Mouse (Mus musculus) thymus, postnatal 0 days (tissue): ENCODE data around the gene Nhej1. TPM values are rescaled to one million over a fixed set of nuclear protein-coding genes. Genes with fewer than 3 reads are reported as not detected.

Experiments used
- DNase-seq: peaks from one replicate; pipeline ENCODE4 v3.0.0-alpha.2; 2015; ENCODE audit warnings: low spot score
- polyA plus RNA-seq: library from polyadenylated mRNA; unstranded; fragments of >200 nt; fragmentation: Nextera tagmentation; extraction: Ambion mirVana; gene quantifications from 2 replicates; pipeline ENCODE4 v1.2.1, GENCODE M21; 2015

The Nhej1 gene
- 14.6 and 15.7 TPM in 2 replicates for polyA plus RNA-seq

DNA sequence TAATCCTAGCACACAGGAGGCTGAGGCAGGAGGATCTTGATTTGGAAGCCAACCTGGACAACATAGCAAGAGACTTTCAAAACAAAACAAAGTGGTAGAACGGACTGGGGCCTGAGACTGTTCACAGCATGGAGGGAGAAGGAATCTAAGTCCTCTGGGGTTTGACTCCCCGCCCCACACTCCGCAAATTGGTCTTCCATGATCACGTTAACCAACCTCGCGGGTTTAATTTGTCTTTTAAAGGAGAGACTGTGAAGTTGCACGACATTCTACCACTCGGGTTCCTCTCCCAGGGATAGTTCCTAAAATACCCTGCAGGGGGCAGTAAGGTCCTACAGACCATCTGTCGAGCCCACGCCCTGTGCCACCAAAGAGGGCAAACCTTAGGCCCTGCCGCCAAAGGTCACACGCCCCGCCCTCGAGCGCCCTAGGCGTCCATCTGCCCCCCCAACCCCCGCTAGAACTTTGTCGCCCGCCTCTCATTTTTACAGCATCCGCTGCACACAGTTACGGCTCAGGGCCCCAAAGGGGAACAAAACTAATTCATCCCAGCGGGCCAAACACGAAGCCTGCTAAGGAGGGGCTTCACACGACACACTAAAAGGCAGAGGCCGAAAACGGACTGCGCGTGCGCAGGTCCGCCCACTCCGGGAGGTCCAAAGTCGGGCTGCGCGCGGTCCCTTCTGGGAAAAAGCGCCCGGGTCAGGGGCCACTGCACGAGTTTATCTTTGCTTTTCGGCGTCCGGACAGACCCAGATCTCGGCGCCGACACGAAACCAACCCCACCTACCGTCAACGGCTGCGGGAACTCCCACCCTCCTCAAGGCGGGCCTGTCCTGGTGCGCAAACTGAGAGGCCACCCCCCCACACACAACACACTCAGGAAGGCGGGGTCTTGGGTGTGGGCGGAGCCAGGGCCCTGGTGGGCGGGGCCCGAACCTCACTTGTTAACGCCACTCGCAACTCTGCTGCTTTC is at the start of gene Nhej1:
Gene Nhej1, minus strand, starts transcription at position 855 of the 976 bp plus-strand sequence.
- DNase-seq: peak; percentile 98

DNA sequence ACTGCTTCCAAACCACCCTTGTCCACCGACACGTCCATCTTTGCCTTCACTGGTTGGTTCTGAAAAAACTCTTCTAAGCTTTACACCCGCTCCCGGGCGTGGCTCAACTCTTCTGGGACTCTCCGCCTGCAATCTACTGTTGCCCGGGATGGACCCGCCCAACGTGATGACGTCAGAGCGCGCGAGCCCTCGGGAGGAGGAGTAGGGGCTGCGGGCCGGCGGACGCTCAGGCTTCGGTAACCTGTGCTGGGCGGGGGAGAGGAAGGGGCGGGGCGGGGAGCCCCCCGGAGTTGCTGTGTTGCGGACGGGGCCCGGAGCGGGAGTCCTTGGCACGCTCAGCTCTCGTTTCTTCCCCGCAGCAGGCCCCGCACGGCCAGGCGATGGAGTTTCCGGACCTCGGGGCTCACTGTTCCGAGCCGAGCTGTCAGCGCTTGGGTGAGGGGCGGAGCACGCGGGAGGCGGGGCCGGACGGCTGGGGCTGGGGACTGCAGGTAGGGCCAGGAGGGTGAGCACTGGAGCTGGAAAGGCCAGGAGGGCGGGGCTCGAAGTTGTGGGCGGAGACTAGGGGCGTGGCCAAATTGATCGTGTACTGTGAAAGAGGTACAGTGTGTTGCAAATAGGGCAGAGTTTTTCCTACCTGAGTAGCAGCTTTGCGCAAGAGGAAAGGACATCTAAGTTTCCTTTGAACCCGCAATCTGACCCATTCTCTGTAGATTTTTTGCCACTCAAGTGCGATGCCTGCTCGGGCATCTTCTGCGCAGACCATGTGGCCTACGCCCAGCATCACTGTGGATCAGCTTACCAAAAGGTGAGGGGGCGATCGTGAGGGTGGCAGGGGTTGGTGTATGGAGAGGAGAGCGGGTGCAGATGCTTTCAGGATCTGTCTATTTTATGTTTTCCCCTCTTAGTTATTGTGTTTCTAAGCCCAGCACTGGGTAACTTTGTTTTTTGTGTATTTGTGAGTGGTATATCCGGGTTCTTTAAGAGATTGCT is 43.8 kb upstream of the Nhej1 start, which contains the start of gene Zfand2b:
Gene Zfand2b, plus strand, starts transcription at position 175 of the 993 bp plus-strand sequence.
- peak; percentile 95 for DNase-seq

DNA sequence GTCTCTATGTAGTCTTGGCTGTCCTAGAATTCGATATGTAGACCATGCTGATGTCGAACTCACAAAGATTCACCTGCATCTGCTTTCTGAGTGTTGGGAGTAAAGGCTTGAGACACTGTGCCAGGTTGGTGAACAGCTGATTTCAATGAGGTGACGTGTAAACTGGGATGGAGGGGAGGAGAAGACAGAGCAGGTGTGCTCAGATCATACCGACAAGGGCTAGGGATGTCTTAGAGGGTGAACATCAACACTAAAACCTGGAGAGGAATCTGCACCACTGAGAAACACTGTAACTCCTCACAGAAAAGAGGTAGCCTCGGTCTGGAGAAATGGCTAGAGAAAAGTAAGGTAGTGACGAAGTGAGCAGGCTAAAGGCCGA is 43.1 kb upstream of the Nhej1 start:
- DNase-seq: no peak

DNA sequence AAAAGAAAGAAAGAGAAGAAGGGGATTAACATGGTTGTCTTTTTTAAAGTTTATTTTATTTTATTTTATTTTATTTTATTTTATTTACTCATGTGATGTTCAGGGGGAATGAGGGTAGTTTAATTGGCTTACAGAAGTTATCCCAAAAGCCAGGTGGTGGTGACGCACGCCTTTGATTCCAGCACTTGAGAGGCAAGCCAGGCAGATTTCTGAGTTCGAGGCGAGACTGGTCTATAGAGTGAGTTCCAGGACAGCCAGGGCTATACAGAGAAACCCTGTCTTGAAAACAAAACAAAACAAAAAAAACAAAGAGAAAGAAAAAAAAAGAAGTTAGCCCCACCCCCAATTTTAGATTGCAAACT is 35.2 kb upstream of the Nhej1 start:
- no peak for DNase-seq

DNA sequence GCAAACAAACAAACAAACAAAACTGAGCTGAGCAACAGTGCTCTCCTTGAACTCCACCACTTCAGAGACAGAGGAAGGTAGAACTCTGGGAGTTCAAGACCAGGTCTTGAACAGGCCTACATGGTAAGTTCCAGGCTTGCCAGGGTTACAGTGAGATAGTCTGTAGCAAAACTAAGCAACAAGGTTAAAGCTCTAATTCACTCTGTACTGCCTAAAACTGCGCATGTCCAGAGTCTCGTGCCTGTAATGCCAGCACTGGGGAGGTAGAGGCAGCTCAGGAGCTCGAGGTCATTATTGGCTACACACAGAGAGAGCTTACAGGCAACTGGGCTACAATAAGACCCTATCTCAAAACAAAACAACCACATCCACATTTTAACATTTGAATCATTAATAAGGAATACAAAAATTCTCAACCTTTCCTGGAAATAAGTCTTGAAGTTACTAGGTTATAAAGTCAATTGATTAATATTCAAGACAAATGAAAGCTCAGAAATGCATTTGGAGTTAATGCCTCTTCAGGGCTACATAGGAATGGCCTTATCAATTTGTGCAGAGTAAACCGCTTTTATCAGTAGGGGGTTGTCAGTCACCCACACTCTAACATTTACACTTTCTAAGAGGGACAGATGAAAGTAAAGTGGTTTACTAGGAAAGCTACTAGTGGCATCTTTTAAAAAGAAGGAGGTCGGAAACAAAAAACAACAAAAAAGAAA is 34.7 kb upstream of the Nhej1 start:
- no peak for DNase-seq

DNA sequence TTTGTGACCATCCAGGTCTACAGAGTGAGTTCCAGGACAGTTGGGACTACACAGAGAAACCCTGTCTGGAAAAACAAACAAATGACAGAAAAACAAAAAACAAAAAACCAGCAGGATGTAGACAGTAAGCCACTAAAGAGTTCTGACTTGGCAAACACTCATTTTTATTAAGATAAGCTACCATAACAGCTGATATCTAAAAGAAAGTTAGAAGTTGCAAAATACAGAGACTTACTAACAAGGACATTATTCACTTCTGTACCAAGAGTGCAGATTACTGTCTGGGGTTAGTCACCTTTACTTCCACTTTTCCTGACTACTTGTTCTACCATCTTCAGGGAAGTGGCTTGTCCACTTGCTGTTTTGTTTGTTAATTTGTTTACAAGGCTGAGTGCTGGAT is 34.0 kb upstream of the Nhej1 start:
- DNase-seq: no peak

DNA sequence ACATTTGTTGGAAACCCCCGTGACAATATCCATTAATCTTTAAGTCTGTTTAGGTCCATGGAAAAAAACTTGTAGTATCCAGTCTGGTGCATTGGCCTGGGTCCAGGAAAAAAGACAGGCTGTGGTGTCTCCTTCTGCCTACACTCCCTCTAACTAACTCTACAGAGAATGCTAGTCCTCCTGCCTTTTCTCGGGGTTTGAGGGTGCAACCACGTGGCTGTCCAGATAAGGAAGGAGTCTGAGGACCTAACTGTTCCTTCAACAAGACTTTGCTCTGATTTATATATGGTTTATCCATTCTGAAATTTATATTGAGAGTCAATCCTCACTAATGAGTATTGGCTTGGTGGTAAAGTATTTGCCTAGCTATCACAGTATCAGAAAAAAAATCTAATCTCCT is 30.8 kb upstream of the Nhej1 start:
- no peak for DNase-seq

DNA sequence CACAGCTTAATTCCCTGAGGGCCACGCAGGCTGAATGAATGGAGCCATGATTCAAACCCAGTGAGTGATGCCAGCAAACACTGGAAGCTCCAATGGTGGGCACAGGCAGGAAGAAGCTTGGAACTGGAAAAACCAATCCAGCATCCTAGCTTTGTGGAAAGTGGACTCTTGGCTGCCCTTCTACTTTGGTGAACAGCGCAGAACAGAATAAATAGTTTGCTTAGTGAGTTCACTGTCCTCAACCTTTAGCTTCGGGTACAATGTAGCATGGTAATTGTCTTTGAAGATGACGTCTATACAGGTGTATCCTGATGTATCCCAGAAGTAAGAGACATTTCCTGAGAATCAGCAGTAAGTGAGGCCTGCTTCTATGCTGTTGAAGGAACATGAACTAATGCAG is 23.7 kb upstream of the Nhej1 start:
- DNase-seq: no peak

DNA sequence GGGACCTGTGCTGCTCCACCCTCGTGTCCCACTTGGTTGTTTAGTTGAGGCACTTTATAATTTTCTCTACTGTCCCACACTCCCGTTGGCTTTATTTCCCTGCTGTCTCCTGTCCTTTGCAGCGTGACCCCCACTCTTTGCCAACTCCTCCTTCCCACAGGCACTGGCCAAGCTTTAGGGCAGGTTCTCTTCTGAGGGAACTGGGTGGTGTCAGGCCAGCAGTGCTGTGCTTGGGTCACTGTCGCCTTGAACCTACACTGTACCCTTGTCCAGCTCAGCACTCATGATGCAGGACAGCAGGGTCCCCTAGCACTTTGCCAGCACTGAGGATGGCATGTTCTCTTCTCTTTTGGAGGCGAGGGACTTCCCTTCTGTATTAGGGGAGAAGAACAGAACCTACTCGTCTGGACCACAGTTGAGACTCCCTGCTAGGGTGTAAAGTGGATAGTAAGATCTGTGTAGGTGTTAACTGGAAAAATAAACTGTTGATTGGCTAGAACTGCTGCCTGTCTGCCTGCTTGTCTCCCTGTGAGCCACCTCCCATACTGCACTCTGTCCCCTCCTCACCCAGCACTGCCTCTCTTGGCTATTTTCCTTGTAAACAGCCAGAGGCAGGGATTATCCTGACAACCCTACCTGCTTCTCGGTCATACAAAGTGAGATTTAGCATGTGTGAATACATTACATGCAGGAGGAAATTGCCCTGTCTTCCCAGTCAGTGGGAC is 22.6 kb upstream of the Nhej1 start:
- DNase-seq: no peak

DNA sequence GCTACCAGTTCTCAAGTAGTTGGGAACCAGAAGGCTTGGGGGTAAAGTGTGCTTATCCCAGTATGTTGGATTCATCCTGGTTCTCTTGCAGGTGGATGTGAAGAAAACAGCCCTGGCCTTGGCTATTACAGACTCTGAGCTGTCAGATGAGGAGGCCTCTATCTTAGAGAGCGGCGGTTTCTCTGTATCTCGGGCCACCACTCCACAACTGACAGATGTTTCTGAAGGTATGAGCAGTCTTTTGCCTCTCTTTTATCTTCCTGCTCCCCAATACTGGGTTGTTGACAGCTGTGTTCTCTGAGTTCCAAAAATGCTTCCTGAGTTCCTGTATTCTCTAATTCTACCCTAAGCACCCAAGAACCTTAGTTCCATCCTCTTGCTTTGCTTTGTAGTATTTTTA is 20.6 kb upstream of the Nhej1 start:
- no peak for DNase-seq

DNA sequence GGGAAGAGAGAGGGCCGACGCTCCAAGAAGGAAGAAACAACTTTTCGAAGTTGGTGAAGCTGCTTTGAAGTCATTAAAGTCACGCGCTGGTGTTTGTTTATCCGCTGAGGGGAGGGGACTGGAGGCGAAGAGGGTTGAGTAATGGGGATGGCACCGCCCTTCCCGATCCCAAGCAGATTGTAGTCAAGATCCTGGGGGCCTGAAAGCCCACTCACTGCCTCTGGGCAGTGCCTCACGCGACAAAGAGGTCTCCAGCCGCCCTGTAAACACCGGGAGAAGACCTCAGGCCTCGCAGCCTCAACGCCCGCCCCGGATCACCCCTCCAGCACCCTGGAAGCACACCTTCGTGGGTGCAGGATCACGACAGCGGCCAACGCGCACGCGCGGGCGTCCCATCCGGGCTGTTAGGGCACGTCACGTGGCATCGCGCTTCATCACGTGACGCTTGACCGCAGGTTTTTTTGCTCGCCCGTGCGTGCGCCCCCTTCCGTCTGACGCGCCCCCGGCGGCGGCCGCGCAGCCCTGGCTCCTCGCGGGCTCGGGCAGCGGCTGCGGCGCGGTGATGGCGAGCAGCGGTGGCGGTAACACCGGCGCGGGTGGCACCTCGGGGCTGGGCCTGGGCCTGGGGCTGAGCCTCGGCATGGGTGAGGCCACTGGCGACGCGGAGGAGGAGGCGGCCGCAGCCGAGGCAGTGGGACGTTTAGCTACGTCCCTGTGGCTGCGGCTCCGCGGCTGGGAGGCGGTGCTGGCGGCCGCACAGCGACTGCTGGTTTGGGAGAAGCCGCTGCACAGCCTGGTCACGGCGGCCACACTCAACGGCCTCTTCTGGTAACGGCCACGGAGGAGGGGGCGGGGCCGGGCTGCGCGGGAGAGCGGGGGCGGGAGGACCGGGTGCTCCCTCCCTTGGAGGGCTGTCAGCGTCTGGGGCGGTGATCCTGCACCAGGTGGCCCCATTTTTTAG is 17.6 kb upstream of the Nhej1 start, which contains the start of the genes Cnppd1 and Retreg2:
Gene Cnppd1, minus strand, starts transcription at position 411 of the 961 bp plus-strand sequence.
Gene Retreg2, plus strand, starts transcription at position 478 of the 961 bp plus-strand sequence.
- peak; percentile 97 for DNase-seq

DNA sequence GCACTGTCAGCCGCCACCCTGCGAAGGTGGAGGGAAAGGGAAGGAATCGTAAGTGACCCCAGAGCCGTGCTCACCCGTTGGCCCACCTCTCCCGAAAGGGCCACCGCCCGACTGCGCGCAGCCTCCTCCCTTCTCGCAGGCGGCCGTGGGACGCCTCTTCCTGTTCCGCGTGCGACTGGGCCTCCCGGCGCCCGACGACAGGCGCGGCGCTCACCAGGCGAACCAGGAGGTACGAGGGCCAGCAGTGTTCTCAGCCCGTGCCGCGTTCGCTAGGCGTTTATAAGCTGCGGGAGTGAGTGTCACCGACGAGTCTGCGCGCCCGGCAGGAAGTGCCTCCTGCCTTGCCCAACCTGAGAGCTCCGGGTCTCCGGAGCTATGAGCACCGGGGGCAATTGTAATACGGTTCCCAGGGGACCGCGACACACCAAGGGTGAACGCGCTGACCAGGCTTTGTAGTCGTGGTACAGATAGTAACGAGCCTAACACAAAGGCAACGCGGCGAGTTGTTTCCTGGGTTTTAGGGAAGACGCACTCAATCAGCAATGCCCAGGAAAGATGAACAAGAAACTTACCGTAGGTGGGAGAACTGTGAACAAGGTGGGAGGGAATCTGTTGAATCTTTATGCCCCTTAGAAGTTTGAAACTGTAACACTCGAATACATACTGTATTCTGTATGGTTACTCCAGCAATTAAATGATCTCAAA is 16.6 kb upstream of the Nhej1 start:
- DNase-seq: peak; percentile 68

DNA sequence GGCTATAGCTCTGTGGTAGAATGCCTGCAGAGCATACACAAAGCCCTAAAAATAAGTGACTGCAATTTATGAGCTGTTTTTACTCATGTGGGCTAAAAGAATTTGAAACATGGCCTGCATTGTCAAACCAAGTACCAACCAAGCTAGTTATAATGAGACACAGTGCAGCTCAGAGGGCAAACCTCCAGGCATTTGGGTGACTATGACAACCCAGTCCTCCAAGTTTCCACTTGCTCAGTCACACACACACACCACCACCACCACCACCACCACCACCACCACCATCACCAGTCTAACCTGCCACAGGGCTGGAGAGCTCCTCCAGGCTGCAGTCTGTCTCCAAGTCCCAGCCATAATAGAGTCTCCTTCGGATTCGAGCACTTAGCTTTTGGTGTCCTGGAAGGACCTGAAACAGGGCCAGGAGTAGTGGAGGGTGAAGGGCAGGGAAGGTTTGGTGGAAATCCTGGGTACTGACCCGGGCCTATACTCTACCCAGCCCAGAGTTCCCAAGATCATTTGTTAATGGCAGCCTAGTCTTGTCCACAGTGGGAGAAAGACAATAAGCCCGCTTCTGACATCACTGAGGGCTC is 15.7 kb upstream of the Nhej1 start:
- no peak for DNase-seq

DNA sequence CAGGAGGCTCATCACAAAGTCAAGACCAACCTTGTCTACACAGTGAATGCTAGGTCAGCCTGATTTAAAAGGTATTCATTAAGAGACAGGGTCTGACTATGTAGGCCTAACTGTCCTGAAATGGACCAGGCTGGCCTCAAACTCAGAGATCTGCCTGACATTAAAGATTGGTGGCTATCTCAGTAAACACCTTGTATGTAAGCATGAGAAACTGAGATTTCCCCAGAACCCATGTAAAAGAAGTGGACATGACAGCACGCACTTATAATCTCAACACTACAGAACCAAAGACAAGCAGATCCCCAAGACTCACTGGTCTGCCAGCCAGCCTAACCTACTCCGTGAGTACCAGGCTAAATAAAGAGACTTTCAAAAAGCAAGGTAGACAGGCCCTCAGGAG is 13.4 kb upstream of the Nhej1 start:
- no peak for DNase-seq

DNA sequence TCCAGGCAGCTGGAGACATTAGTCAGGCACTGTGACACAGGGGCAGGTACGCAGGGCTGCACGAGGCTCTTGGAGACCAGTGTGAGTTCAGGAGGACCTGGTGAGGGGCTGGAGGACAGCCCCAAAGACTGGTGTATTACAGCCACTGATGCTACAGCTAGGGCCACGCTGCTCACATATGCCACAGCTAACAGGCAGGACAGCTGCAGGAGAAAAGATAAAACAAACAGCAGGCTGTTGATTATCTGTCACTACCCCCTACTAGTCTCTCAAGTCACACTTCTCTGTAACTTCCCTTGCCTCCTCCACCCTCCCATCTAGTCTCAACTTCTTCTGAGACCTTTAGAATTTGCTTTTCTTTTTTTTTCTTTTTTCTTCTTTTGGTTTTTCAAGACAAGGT is 11.7 kb upstream of the Nhej1 start:
- no peak for DNase-seq

DNA sequence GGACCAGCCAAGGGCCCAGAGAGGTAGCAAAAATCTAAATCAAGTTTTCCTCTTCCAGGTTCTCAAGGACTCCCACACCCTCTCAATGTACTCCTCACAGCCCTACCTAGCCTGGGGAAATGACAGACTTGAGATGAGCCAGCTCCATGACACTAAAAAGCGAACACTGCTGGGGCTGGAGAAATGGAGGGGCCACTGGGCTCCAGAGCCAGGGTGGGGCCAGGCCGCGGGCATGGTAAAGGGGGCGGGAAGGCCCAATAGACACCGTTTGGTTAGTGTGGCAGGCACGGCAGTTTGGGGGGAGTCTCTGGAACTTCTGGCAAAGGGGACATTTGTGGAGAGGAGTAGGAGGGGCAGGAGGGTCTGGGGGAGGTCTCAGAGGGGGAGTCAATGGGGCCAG is 11.3 kb upstream of the Nhej1 start:
- DNase-seq: no peak

DNA sequence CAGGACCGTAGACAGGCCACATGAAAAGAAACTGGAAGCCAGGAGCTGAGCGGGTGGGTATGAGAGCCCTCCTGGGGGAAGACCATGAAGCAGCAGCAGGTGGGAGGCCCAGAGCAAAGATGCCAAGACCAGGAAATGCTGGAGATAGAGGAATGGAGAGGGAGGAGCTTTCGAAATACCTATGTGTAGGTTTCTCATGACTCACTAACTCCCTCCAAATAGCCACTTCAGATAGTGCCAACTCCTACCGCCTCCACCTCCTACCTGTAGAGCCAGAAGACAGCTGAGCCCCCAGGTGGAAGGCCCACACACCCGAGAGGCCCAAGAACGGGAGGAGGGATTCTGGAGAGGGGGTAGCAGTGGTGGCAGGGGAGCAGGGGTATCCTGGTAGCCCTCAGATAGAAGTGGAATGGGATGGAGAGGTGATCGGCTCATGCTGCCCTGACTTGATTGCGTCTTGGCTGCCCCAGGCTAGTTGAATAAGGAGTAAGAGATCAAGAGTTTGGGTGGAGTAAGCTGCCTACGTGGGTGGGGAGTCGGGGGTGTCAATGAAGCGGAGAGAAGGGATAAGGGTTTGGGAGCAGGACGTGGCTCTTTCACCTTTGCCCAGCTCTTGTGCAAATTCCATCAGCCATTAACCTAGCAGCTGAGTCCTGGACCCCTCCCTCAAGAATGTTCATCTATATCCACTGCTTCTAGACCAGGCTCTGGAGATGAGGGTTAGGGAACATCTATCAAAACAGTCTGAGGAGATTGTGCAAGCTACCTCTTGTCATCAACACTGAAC is 8.6 kb upstream of the Nhej1 start, which contains the start of gene Slc23a3:
Gene Slc23a3, minus strand, starts transcription at position 470 of the 787 bp plus-strand sequence.
- no peak for DNase-seq
